Mouse (Mus musculus) forebrain, embryonic 15.5 days (tissue): Measurements from ENCODE around the gene Gstp1. TPM values are rescaled to one million over a fixed set of nuclear protein-coding genes. Genes with fewer than 3 reads are reported as not detected.

Experiments used
- ATAC-seq: fragments of 200-750 bp; cut with Nextera tagmentation; replicated peaks from 2 replicates; pipeline ENCODE4 v1.8.0; 2017; ENCODE audit warnings: mild to moderate bottlenecking, moderate TSS enrichment, moderate library complexity
- H3K27ac ChIP-seq: fragments of 300-500 bp; sonication (generic); replicated peaks from 2 replicates; pipeline ENCODE4 v1.5.1; 2015; ENCODE audit warnings: mild to moderate bottlenecking, inconsistent platforms
- H3K27me3 ChIP-seq: fragments of 300-500 bp; sonication (generic); 2 replicates; pipeline ENCODE4 v1.6.1; 2015; ENCODE audit warnings: inconsistent platforms
- H3K36me3 ChIP-seq: fragments of 300-500 bp; sonication (generic); 2 replicates; pipeline ENCODE4 v1.6.1; 2015; ENCODE audit warnings: mild to moderate bottlenecking, inconsistent platforms
- H3K4me1 ChIP-seq: fragments of 300-500 bp; sonication (generic); 2 replicates; pipeline ENCODE4 v1.6.1; 2015; ENCODE audit warnings: inconsistent platforms
- H3K4me2 ChIP-seq: fragments of 300-500 bp; sonication (generic); replicated peaks from 2 replicates; pipeline ENCODE4 v1.6.1; 2015; ENCODE audit warnings: mild to moderate bottlenecking, inconsistent platforms
- H3K4me3 ChIP-seq: fragments of 300-500 bp; sonication (generic); 2 replicates; pipeline ENCODE4 v1.5.1; 2015; ENCODE audit warnings: mild to moderate bottlenecking, inconsistent platforms
- H3K9ac ChIP-seq: fragments of 300-500 bp; sonication (generic); replicated peaks from 2 replicates; pipeline ENCODE4 v1.6.1; 2015; ENCODE audit warnings: mild to moderate bottlenecking, inconsistent platforms
- H3K9me3 ChIP-seq: fragments of 300-500 bp; sonication (generic); 2 replicates; pipeline ENCODE4 v1.6.1; 2016; ENCODE audit warnings: inconsistent platforms
- WGBS: fragments of 180-500 bp; shearing (Covaris S2); methylation state at CpG from one replicate; pipeline ENCODE4 v1.1.7; 2015; ENCODE audit warnings: mixed read lengths; 5-methylcytosine and 5-hydroxymethylcytosine counted together
- polyA plus RNA-seq: library from polyadenylated mRNA; unstranded; fragments of >200 nt; fragmentation: Nextera tagmentation; extraction: Ambion mirVana; gene quantifications from 2 replicates; pipeline ENCODE4 v1.2.1, GENCODE M21; 2015

Gstp1 gene
- polyA plus RNA-seq, 1 experiment from 2014 or later, result 426 TPM

- Histone ChIP-seq H3K4me1 (peaks cover 15% of the 10 kb centered on the region), H3K9me3 (no peaks in the 10 kb centered on the region), H3K9ac (no peak within 1 kb of the TSS), H3K4me2 (no peak within 1 kb of the TSS), H3K27ac (no peak within 1 kb of the TSS), H3K4me3 (no peak within 1 kb of the TSS), H3K27me3 (no peaks in the 10 kb centered on the region), H3K36me3 (peaks cover 24% of the 10 kb centered on the region)
- WGBS, result 73% methylated on average over 1 of the region's 1 CpGs
- ATAC-seq, result no peak
Measured at GRCm38 (mm10) chr19:4003112-4003511, 34.7 kb downstream of the Gstp1 start, which contains the start of gene Doc2g. TSS of gene Doc2g (plus strand) at chr19:4003313.

GRCm38 (mm10) chr19:4001752-4002151 is 36.0 kb downstream of the Gstp1 start:
- Histone ChIP-seq H3K9ac (0 out of 2 replicates have a peak overlapping the region, but pooled peaks have one; percentile 87), H3K4me3 (no peak overlapping the region), H3K27ac (no peak overlapping the region), H3K4me1 (peaks cover 15% of the 10 kb centered on the region), H3K36me3 (peaks cover 10% of the 10 kb centered on the region), H3K27me3 (no peaks in the 10 kb centered on the region), H3K4me2 (no peak overlapping the region; the same call in 1 of the 2 replicates), H3K9me3 (no peaks in the 10 kb centered on the region)
- ATAC-seq, result no peak
- WGBS, result 90% methylated on average over 5 of the region's 5 CpGs

DNA sequence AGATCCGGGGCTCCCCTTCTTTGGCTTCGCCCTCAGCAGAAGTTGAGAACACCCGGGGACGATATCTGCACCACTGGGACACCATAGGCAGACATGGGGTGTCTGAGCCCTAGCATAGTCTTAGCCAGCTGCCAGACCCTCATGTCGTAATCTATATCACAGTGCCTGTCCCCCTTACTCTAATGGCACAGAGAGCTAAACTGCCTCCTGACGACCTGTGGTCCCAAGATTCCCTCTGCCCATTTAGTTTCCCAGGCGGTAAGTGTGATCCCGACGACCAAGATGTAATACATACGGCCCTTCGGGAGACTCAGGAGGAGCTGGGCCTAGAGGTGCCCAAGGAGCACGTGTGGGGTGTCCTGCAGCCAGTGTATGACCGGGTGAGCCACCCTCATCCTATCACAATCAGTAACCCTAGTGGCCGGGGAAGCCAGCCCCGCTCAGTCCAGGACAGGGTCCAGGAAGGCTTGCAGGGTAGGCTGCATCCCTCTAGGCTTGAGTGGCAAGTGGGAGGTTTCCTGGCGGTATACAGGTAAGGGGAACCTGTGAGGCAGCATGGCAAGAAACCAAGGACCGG is 36.7 kb downstream of the Gstp1 start:
- Histone ChIP-seq H3K27me3 (no peaks in the 10 kb centered on the region), H3K9me3 (no peaks in the 10 kb centered on the region), H3K4me2 (peak overlapping the region; percentile 70), H3K36me3 (peaks cover 3% of the 10 kb centered on the region), H3K4me3 (peak overlapping the region; percentile 64), H3K4me1 (peaks cover 15% of the 10 kb centered on the region), H3K9ac (peak overlapping the region; percentile 87), H3K27ac (peak overlapping the region; percentile 96)
- 15% methylated on average over 17 of the region's 17 CpGs for WGBS
- ATAC-seq, result peak; percentile 8; the same call in 1 of the 2 replicates

DNA sequence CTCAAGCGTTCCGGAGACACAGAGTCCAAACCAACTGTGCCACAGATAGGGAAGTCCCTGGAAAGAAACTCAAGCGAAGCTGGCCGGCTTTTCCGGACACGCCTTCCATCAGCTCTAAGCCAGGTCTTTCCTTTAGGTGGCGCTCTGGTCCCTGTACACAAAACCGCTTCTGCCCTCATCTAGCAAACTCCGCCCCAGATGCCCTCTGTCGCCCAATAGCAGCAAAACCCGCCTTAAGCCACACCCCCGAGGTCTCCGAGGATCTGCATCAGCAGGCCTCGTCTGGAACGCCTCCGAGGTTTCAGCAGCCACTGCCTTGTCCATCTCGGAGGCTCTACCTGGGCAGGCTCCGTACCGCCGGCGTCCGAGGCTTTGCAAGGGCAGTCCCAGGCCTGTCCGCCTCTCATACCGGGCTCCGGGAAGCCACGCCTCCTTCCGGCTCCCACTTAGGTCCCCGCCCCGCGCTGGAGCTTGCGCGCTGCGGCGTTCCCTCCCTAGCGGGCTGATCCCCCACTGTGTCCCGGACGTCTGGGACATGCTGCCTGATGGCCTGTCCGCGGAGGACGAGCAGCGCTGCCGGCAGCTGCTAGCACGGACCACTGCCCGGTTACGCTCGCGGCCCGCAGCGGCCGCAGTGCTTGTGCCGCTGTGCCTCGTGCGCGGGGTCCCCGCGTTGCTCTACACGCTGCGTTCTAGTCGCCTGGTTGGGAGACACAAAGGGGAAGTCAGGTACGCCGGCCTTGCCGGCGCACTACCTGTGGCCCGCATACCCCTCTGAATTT is 37.5 kb downstream of the Gstp1 start, which contains the start of the genes Nudt8 and Gm49405:
Gene Nudt8, plus strand, starts transcription at position 462 of the 782 bp plus-strand sequence.
Gene Gm49405, plus strand, starts transcription at position 508 of the 782 bp plus-strand sequence.
- no peaks in the 10 kb centered on the region for H3K36me3 ChIP-seq
- peak within 1 kb of the TSS; percentile 64 for H3K4me3 ChIP-seq
- no peaks in the 10 kb centered on the region for H3K9me3 ChIP-seq
- peak; percentile 90 for ATAC-seq
- H3K4me1 ChIP-seq, result peaks cover 15% of the 10 kb centered on the region
- H3K27me3 ChIP-seq, result no peaks in the 10 kb centered on the region
- H3K4me2 ChIP-seq, result peak within 1 kb of the TSS; percentile 70
- H3K9ac ChIP-seq, result peak within 1 kb of the TSS; percentile 87
- peak within 1 kb of the TSS; percentile 96 for H3K27ac ChIP-seq
- 0% methylated on average over 64 of the region's 64 CpGs for WGBS

- Histone ChIP-seq H3K27ac (no peak overlapping the region), H3K4me1 (peaks cover 15% of the 10 kb centered on the region), H3K4me3 (0 out of 2 replicates have a peak overlapping the region, but pooled peaks have one; percentile 5), H3K4me2 (peak overlapping the region; percentile 70; the same call in 1 of the 2 replicates), H3K9ac (no peak overlapping the region), H3K9me3 (no peaks in the 10 kb centered on the region), H3K36me3 (no peaks in the 10 kb centered on the region), H3K27me3 (no peaks in the 10 kb centered on the region; the same call in 1 of the 2 replicates)
- ATAC-seq, result no peak
- 81% methylated on average over 9 of the region's 9 CpGs for WGBS
Measured at GRCm38 (mm10) chr19:3999121-3999730, 38.6 kb downstream of the Gstp1 start.

GRCm38 (mm10) chr19:3998335-3998734 is 39.5 kb downstream of the Gstp1 start:
- 74% methylated on average over 8 of the region's 8 CpGs for WGBS
- H3K4me1 ChIP-seq, result peaks cover 15% of the 10 kb centered on the region

GRCm38 (mm10) chr19:3997231-3997630 is 40.6 kb downstream of the Gstp1 start:
- WGBS, result 65% methylated on average over 8 of the region's 8 CpGs
- peaks cover 15% of the 10 kb centered on the region for H3K4me1 ChIP-seq
- H3K27me3 ChIP-seq, result no peaks in the 10 kb centered on the region; the same call in 1 of the 2 replicates
- no peaks in the 10 kb centered on the region for H3K36me3 ChIP-seq
- H3K27ac ChIP-seq, result no peak overlapping the region
- H3K4me3 ChIP-seq, result no peak overlapping the region
- H3K9me3 ChIP-seq, result no peaks in the 10 kb centered on the region
- no peak overlapping the region for H3K9ac ChIP-seq
- H3K4me2 ChIP-seq, result no peak overlapping the region
- ATAC-seq, result no peak

More at GRCm38 (mm10) chr19:3998335-3998734, 39.5 kb downstream of the Gstp1 start:
- Histone ChIP-seq H3K9me3 (no peaks in the 10 kb centered on the region), H3K36me3 (no peaks in the 10 kb centered on the region), H3K27me3 (no peaks in the 10 kb centered on the region; the same call in 1 of the 2 replicates), H3K27ac (no peak overlapping the region), H3K9ac (no peak overlapping the region), H3K4me3 (no peak overlapping the region), H3K4me2 (no peak overlapping the region)
- ATAC-seq, result no peak

GRCm38 (mm10) chr19:3996747-3997146 is 41.0 kb downstream of the Gstp1 start:
- H3K4me2 ChIP-seq, result no peak overlapping the region
- no peak overlapping the region for H3K27ac ChIP-seq
- H3K9me3 ChIP-seq, result no peaks in the 10 kb centered on the region
- ATAC-seq, result no peak
- H3K4me3 ChIP-seq, result no peak overlapping the region
- peaks cover 15% of the 10 kb centered on the region for H3K4me1 ChIP-seq
- no peak overlapping the region for H3K9ac ChIP-seq
- no peaks in the 10 kb centered on the region for H3K36me3 ChIP-seq
- H3K27me3 ChIP-seq, result no peaks in the 10 kb centered on the region; the same call in 1 of the 2 replicates
- WGBS, result 84% methylated on average over 8 of the region's 8 CpGs

DNA sequence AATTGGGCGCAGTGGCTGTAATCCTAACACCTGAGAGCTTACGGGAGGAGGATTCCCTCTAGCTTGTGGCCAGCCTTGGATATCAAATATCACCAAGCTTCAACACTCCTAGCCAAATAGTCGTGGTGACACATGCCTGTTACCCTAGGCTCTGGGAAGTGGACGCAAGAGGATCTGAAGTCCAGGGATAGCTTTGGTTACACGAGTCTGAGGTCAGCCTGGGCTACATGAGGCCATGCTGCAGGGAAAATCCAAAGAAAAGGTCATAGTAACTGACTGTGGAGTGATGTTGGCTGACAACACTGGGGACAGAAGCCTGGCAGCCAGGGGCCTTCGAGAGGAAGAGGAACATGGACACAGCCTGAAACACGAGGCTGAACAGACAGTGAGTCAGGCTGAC is 41.7 kb downstream of the Gstp1 start:
- 70% methylated on average over 7 of the region's 7 CpGs for WGBS
- Histone ChIP-seq H3K9ac (no peak overlapping the region), H3K36me3 (no peaks in the 10 kb centered on the region), H3K4me1 (peaks cover 10% of the 10 kb centered on the region), H3K4me3 (no peak overlapping the region), H3K9me3 (no peaks in the 10 kb centered on the region), H3K27ac (no peak overlapping the region), H3K4me2 (no peak overlapping the region), H3K27me3 (no peaks in the 10 kb centered on the region; the same call in 1 of the 2 replicates)
- no peak for ATAC-seq

GRCm38 (mm10) chr19:3995505-3995904 is 42.3 kb downstream of the Gstp1 start:
- Histone ChIP-seq H3K4me1 (peaks cover 7% of the 10 kb centered on the region), H3K27me3 (no peaks in the 10 kb centered on the region; the same call in 1 of the 2 replicates), H3K36me3 (no peaks in the 10 kb centered on the region), H3K27ac (no peak overlapping the region), H3K4me2 (no peak overlapping the region), H3K9ac (no peak overlapping the region), H3K9me3 (no peaks in the 10 kb centered on the region), H3K4me3 (no peak overlapping the region)
- no peak for ATAC-seq
- 89% methylated on average over 3 of the region's 3 CpGs for WGBS

GRCm38 (mm10) chr19:3994932-3995331 is 42.9 kb downstream of the Gstp1 start:
- Histone ChIP-seq H3K4me3 (no peak overlapping the region), H3K9ac (no peak overlapping the region), H3K27ac (no peak overlapping the region), H3K9me3 (no peaks in the 10 kb centered on the region), H3K27me3 (no peaks in the 10 kb centered on the region; the same call in 1 of the 2 replicates), H3K4me2 (no peak overlapping the region), H3K4me1 (peaks cover 6% of the 10 kb centered on the region), H3K36me3 (no peaks in the 10 kb centered on the region)
- ATAC-seq, result no peak
- 74% methylated on average over 6 of the region's 6 CpGs for WGBS

GRCm38 (mm10) chr19:3992416-3992815 is 45.4 kb downstream of the Gstp1 start, which contains the start of gene Tbx10:
TSS of gene Tbx10 (plus strand) at chr19:3992752.
- ATAC-seq, result no peak
- WGBS, result 51% methylated on average over 5 of the region's 5 CpGs
- Histone ChIP-seq H3K27me3 (no peaks in the 10 kb centered on the region; the same call in 1 of the 2 replicates), H3K9me3 (no peaks in the 10 kb centered on the region), H3K4me1 (no peaks in the 10 kb centered on the region), H3K4me3 (no peak within 1 kb of the TSS), H3K9ac (no peak within 1 kb of the TSS), H3K4me2 (no peak within 1 kb of the TSS), H3K36me3 (no peaks in the 10 kb centered on the region), H3K27ac (no peak within 1 kb of the TSS)
